In the genomic region with DNA sequence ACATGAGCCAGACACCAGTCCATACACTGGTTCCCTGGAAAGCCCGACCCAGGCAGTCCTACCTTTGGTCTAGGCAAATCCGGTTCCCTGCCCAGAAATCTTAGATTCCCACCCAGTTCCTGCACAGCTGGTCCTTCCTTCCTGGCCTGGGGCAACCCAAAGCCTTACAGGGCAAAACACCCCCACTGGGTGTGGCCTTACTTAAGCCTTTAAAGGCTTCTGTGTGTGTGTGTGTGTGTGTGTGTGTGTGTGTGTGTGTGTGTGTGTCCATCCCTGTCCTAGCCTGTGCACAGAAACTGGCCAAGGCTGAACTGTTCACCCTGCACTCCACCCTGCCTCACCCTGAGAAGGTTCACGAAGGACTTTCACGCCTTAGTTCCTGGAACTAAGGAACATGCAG, we compare ENCODE assay signal across 10 mouse cellular contexts. TPM values are rescaled to one million over a fixed set of nuclear protein-coding genes. Genes with fewer than 3 reads are reported as not detected.
A peak's percentile ranks its signal among the peaks of the same experiment; 100 is the strongest.
DNase-seq lines count a peak whose midpoint lies in the region; ATAC-seq and TF ChIP-seq lines count a peak whose summit lies in the region.
"Had no signal": no experiment of that assay in that cellular context is flagged by ENCODE, and none has a peak within 500 bp of the region (broad histone marks: within the 10 kb centered on the region; RNA-seq: fewer than 3 reads in every experiment).

No protein-coding gene starts in this region.

- H3K36me3 ChIP-seq in embryonic facial prominence, embryonic 13.5 days = no peaks in the 10 kb centered on the region
- no peaks in the 10 kb centered on the region for H3K36me3 ChIP-seq in embryonic facial prominence, embryonic 10.5 days (replicated peaks)
- no peaks in the 10 kb centered on the region for H3K36me3 ChIP-seq in midbrain, embryonic 13.5 days
- H3K36me3 ChIP-seq in midbrain, embryonic 15.5 days (replicated peaks) = no peaks in the 10 kb centered on the region
- H3K36me3 ChIP-seq in stomach, postnatal 0 days (ENCODE audit: control insufficient read depth, insufficient read depth, low read length) = no peaks in the 10 kb centered on the region

- no peak overlapping the region for H3K4me3 ChIP-seq in embryonic facial prominence, embryonic 13.5 days
- H3K4me3 ChIP-seq in embryonic facial prominence, embryonic 10.5 days = no peak overlapping the region
- H3K4me3 ChIP-seq in midbrain, embryonic 13.5 days (replicated peaks) = no peak overlapping the region
- H3K4me3 ChIP-seq in midbrain, embryonic 15.5 days = no peak overlapping the region
- H3K4me3 ChIP-seq in stomach, postnatal 0 days (ENCODE audit: low read depth, low read length) = no peak overlapping the region
- H3K4me3 ChIP-seq: megakaryocyte, embryonic 14.5 days had no signal

- 64% methylated on average over 4 of the region's 4 CpGs for WGBS in embryonic facial prominence, embryonic 13.5 days
- WGBS in embryonic facial prominence, embryonic 10.5 days = 77% methylated on average over 4 of the region's 4 CpGs
- WGBS in midbrain, embryonic 13.5 days = 88% methylated on average over 4 of the region's 4 CpGs
- WGBS in midbrain, embryonic 15.5 days = 82% methylated on average over 4 of the region's 4 CpGs
- 43% methylated on average over 4 of the region's 4 CpGs for WGBS in stomach, postnatal 0 days

- peak; percentile 68 for TF ChIP-seq EP300 in stomach, postnatal 0 days (optimal IDR thresholded peaks at IDR 0.05)

- 0 out of 2 replicates have a peak, but pooled peaks cover 3% of the 10 kb centered on the region for H3K4me1 ChIP-seq in embryonic facial prominence, embryonic 13.5 days
- peaks cover 16% of the 10 kb centered on the region for H3K4me1 ChIP-seq in embryonic facial prominence, embryonic 10.5 days
- peaks cover 13% of the 10 kb centered on the region for H3K4me1 ChIP-seq in midbrain, embryonic 13.5 days (replicated peaks)
- H3K4me1 ChIP-seq in midbrain, embryonic 15.5 days = no peaks in the 10 kb centered on the region; the same call in 1 of the 2 replicates
- H3K4me1 ChIP-seq in stomach, postnatal 0 days (replicated peaks; ENCODE audit: control insufficient read depth, insufficient read depth) = no peaks in the 10 kb centered on the region

- DNase-seq in embryonic facial prominence, embryonic 10.5 days (ENCODE audit: low spot score) = no peak
- peak; percentile 75 to 84 for DNase-seq in kidney, postnatal 36 days
- DNase-seq in stomach, postnatal 0 days (ENCODE audit: low spot score) = peak; percentile 84
- DNase-seq in cerebellum, postnatal 4 days (ENCODE audit: low spot score in 2 of 2) = no peak
- DNase-seq: right cerebral cortex, adult 18-20 months had no signal

- no peak for TF ChIP-seq CTCF in stomach, postnatal 0 days (IDR thresholded peaks at IDR 0.05; ENCODE audit: low read depth)

- H3K9me3 ChIP-seq in embryonic facial prominence, embryonic 13.5 days = no peaks in the 10 kb centered on the region
- H3K9me3 ChIP-seq in embryonic facial prominence, embryonic 10.5 days = no peaks in the 10 kb centered on the region
- no peaks in the 10 kb centered on the region for H3K9me3 ChIP-seq in midbrain, embryonic 13.5 days
- H3K9me3 ChIP-seq in midbrain, embryonic 15.5 days = no peaks in the 10 kb centered on the region
- H3K9me3 ChIP-seq in stomach, postnatal 0 days (ENCODE audit: control insufficient read depth, low read length) = no peaks in the 10 kb centered on the region
- H3K9me3 ChIP-seq: megakaryocyte, embryonic 14.5 days had no signal

- no peak for ATAC-seq in embryonic facial prominence, embryonic 13.5 days (ENCODE audit: insufficient number of reproducible peaks, insufficient read depth, low FRiP score, low TSS enrichment, low read depth)
- 0 out of 2 replicates have a peak, but pooled peaks have one; percentile 35 for ATAC-seq in midbrain, embryonic 13.5 days
- no peak for ATAC-seq in midbrain, embryonic 15.5 days (replicated peaks)
- peak; percentile 89 for ATAC-seq in stomach, postnatal 0 days (ENCODE audit: low FRiP score, low TSS enrichment)
- no peak for ATAC-seq in cerebellum, adult (ENCODE audit: insufficient number of reproducible peaks, low FRiP score, low TSS enrichment)

- peak overlapping the region; percentile 33; the same call in 1 of the 2 replicates for H3K27ac ChIP-seq in embryonic facial prominence, embryonic 13.5 days
- H3K27ac ChIP-seq in embryonic facial prominence, embryonic 10.5 days (replicated peaks) = no peak overlapping the region
- H3K27ac ChIP-seq in midbrain, embryonic 13.5 days = no peak overlapping the region
- no peak overlapping the region for H3K27ac ChIP-seq in midbrain, embryonic 15.5 days
- H3K27ac ChIP-seq in stomach, postnatal 0 days (replicated peaks) = peak overlapping the region; percentile 92

- no peaks in the 10 kb centered on the region for H3K27me3 ChIP-seq in embryonic facial prominence, embryonic 13.5 days
- H3K27me3 ChIP-seq in embryonic facial prominence, embryonic 10.5 days (replicated peaks; ENCODE audit: low read depth, poor library complexity, severe bottlenecking) = no peaks in the 10 kb centered on the region
- no peaks in the 10 kb centered on the region for H3K27me3 ChIP-seq in midbrain, embryonic 13.5 days
- H3K27me3 ChIP-seq in midbrain, embryonic 15.5 days (replicated peaks) = no peaks in the 10 kb centered on the region
- no peaks in the 10 kb centered on the region for H3K27me3 ChIP-seq in stomach, postnatal 0 days (ENCODE audit: control insufficient read depth, insufficient read depth, low read length)

- H3K9ac ChIP-seq in embryonic facial prominence, embryonic 13.5 days = no peak overlapping the region
- no peak overlapping the region for H3K9ac ChIP-seq in midbrain, embryonic 13.5 days (replicated peaks)
- no peak overlapping the region for H3K9ac ChIP-seq in midbrain, embryonic 15.5 days
- H3K9ac ChIP-seq in stomach, postnatal 0 days (ENCODE audit: low read length) = no peak overlapping the region

- H3K4me2 ChIP-seq in embryonic facial prominence, embryonic 13.5 days = no peak overlapping the region
- no peak overlapping the region for H3K4me2 ChIP-seq in midbrain, embryonic 13.5 days (replicated peaks)
- H3K4me2 ChIP-seq in midbrain, embryonic 15.5 days = no peak overlapping the region
- H3K4me2 ChIP-seq in stomach, postnatal 0 days (replicated peaks; ENCODE audit: low read depth) = no peak overlapping the region

RNA-seq across cellular contexts. Expression of a gene that starts 15.9 kb away (rescaled TPM):
- polyA plus RNA-seq in embryonic facial prominence, embryonic 13.5 days (2015; fragmentation: Nextera tagmentation; extraction: Ambion mirVana) = 1.4 and 2.2 TPM in 2 replicates
- polyA plus RNA-seq in embryonic facial prominence, embryonic 10.5 days (2016; fragmentation: Nextera tagmentation; extraction: Ambion mirVana) = 0.63 and 0.80 TPM in 2 replicates
- 0.55 and 0.99 TPM in 2 replicates for polyA plus RNA-seq in midbrain, embryonic 13.5 days (2015; fragmentation: Nextera tagmentation; extraction: Ambion mirVana)
- 1.3 and 2.2 TPM in 2 replicates for polyA plus RNA-seq in midbrain, embryonic 15.5 days (2015; fragmentation: Nextera tagmentation; extraction: Ambion mirVana)
- polyA plus RNA-seq in stomach, postnatal 0 days (2015; fragmentation: Nextera tagmentation; extraction: Ambion mirVana) = 22.2 and 24.9 TPM in 2 replicates

RNA-seq across cellular contexts. Expression of a gene that starts 32.2 kb away (rescaled TPM):
- polyA plus RNA-seq in embryonic facial prominence, embryonic 13.5 days (2015; fragmentation: Nextera tagmentation; extraction: Ambion mirVana) = 20.9 and 23.7 TPM in 2 replicates
- 48.4 and 55.0 TPM in 2 replicates for polyA plus RNA-seq in embryonic facial prominence, embryonic 10.5 days (2016; fragmentation: Nextera tagmentation; extraction: Ambion mirVana)
- 97.0 and 97.3 TPM in 2 replicates for polyA plus RNA-seq in midbrain, embryonic 13.5 days (2015; fragmentation: Nextera tagmentation; extraction: Ambion mirVana)
- polyA plus RNA-seq in midbrain, embryonic 15.5 days (2015; fragmentation: Nextera tagmentation; extraction: Ambion mirVana) = 61.2 and 62.8 TPM in 2 replicates
- polyA plus RNA-seq in stomach, postnatal 0 days (2015; fragmentation: Nextera tagmentation; extraction: Ambion mirVana) = 29.9 and 33.7 TPM in 2 replicates

Comparison
In these comparisons a context has a peak if more than half of its experiments do, and no peak if none do; other contexts are left out.
1. ATAC-seq: peak in midbrain, embryonic 13.5 days (single experiment) and stomach, postnatal 0 days (single experiment); none in embryonic facial prominence, embryonic 13.5 days (single experiment), midbrain, embryonic 15.5 days (single experiment) and cerebellum, adult (single experiment).
2. H3K27ac ChIP-seq: peak in embryonic facial prominence, embryonic 13.5 days (single experiment) and stomach, postnatal 0 days (single experiment); none in embryonic facial prominence, embryonic 10.5 days (single experiment), midbrain, embryonic 13.5 days (single experiment) and midbrain, embryonic 15.5 days (single experiment).
3. DNase-seq: peak in kidney, postnatal 36 days (2 of 2) and stomach, postnatal 0 days (single experiment); none in embryonic facial prominence, embryonic 10.5 days (single experiment) and cerebellum, postnatal 4 days (0 of 2).